Mouse (Mus musculus): Measurements from ENCODE around the gene Bcas1. TPM values are rescaled to one million over a fixed set of nuclear protein-coding genes. Genes with fewer than 3 reads are reported as not detected.

Bcas1 gene
- polyA plus RNA-seq, 1 experiment from 2014 or later: 1.8 TPM

DNA sequence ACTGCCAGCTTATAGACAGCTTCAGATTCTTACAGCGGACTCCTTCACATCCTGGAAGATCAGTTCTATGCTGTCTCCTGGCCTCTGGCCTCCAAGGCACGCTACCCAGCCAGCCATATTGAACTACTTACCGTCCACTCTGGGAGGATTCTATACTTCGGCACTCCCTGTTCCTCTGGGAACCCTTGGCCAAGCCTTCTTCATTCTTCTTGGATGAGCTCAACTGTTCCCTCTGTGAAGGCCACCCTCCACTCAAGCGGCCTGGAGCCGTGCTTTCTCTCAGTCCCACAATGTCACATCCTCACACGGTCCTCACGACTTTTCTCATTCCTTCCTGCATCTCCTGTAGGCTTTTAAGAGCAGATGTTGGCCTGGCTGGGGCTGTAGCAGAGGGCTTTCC is 86.5 kb downstream of the Bcas1 start:
- ATAC-seq (ENCODE audit: low FRiP score) (no peak), DNase-seq (ENCODE audit: low spot score) (no peak)
- no peaks in the 10 kb centered on the region for H3K27me3 ChIP-seq (ENCODE audit: control insufficient read depth, insufficient read depth, low read length)
- no peak overlapping the region for H3K27ac ChIP-seq (ENCODE audit: low read depth, low read length)
- peaks cover 10% of the 10 kb centered on the region; the same call in 1 of the 2 replicates for H3K4me1 ChIP-seq (replicated peaks; ENCODE audit: control insufficient read depth, insufficient read depth, low read length)
- no peak overlapping the region for H3K4me3 ChIP-seq (ENCODE audit: low read depth, low read length)
- no peak overlapping the region for H3K4me2 ChIP-seq (replicated peaks; ENCODE audit: low read depth, low read length)
- H3K36me3 ChIP-seq (ENCODE audit: control insufficient read depth, insufficient read depth, low read length): no peaks in the 10 kb centered on the region
- no peak overlapping the region for H3K9ac ChIP-seq (ENCODE audit: low read depth, low read length)
- no peaks in the 10 kb centered on the region for H3K9me3 ChIP-seq (ENCODE audit: control insufficient read depth, low read length)
- 79% methylated on average over 8 of the region's 8 CpGs for WGBS

DNA sequence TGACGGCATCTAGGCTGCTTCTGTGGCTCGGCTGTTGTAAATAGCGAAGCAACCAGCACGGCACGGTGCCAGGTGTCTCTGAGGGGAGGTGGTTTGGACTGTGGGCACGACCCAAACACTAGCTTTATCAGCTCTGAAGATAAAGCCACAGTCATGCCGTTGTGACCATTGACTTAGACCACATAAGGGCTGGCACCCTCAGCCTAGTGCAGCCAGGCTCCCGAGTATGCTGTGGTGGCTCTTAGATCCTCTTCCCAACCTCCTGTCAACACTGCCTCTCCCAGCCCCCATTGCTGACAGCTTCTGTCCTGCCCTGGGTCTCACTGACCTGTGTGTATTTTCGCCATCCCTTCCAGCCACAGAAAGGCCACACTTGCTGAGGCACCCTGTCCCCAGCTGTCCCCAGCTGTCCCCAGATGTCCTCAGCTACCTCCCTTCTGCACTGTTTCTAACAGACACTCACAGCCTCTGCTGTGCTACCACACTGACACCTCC is 91.3 kb downstream of the Bcas1 start:
- H3K27ac ChIP-seq (ENCODE audit: low read depth, low read length): no peak overlapping the region
- H3K4me3 ChIP-seq (ENCODE audit: low read depth, low read length): no peak overlapping the region
- H3K4me2 ChIP-seq (replicated peaks; ENCODE audit: low read depth, low read length): no peak overlapping the region
- H3K9ac ChIP-seq (ENCODE audit: low read depth, low read length): no peak overlapping the region
- 76% methylated on average over 9 of the region's 9 CpGs for WGBS
- no peak for DNase-seq (ENCODE audit: low spot score)
- H3K36me3 ChIP-seq (ENCODE audit: control insufficient read depth, insufficient read depth, low read length): no peaks in the 10 kb centered on the region
- no peak for ATAC-seq (ENCODE audit: low FRiP score)
- no peaks in the 10 kb centered on the region for H3K27me3 ChIP-seq (ENCODE audit: control insufficient read depth, insufficient read depth, low read length)
- no peaks in the 10 kb centered on the region for H3K9me3 ChIP-seq (ENCODE audit: control insufficient read depth, low read length)
- no peaks in the 10 kb centered on the region for H3K4me1 ChIP-seq (replicated peaks; ENCODE audit: control insufficient read depth, insufficient read depth, low read length)

DNA sequence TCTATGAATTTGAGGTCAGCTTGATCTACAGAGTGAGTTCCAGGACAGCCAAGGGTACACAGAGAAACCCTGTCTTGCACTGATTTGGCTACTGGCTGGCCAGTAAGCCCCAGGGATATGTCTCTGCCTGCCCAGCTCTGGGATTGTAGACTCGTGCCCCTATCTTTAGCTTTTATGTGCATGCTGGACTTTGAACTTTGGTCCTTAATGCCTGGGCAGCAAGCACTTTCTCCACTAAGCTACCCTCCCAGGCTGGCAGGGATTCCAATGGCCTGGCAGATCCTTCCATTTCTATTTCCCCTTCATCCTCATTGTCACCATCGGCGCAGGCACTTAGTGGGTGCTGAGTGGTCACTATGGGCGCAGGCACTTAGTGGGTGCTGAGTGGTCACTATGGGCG is 92.5 kb downstream of the Bcas1 start:
- Histone ChIP-seq H3K4me1 (replicated peaks; ENCODE audit: control insufficient read depth, insufficient read depth, low read length) (no peaks in the 10 kb centered on the region), H3K27ac (ENCODE audit: low read depth, low read length) (no peak overlapping the region), H3K9ac (ENCODE audit: low read depth, low read length) (no peak overlapping the region), H3K36me3 (ENCODE audit: control insufficient read depth, insufficient read depth, low read length) (no peaks in the 10 kb centered on the region), H3K4me2 (replicated peaks; ENCODE audit: low read depth, low read length) (no peak overlapping the region), H3K27me3 (ENCODE audit: control insufficient read depth, insufficient read depth, low read length) (no peaks in the 10 kb centered on the region), H3K9me3 (ENCODE audit: control insufficient read depth, low read length) (no peaks in the 10 kb centered on the region), H3K4me3 (ENCODE audit: low read depth, low read length) (no peak overlapping the region)
- 93% methylated on average over 5 of the region's 5 CpGs for WGBS
- DNase-seq (ENCODE audit: low spot score): no peak
- no peak for ATAC-seq (ENCODE audit: low FRiP score)

DNA sequence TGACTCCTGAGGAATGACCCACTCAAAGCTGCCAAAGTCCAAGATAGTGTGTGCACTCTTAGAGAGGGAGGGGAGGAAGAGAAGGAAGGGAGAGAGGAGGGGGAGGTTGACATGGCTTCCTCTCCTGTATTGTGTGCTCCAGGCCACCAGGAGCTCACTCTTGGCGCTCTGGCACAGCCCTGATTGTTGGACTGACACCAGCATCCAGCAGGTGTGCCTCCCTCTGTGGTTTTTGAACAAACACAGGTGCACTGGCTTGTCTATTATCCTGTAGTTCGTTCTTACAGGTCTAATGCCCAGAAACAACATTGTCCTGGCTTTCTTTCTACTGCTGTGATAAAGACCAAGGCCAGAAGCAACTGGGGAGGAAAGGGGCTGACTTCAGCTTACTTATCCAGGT is 95.8 kb downstream of the Bcas1 start:
- H3K27me3 ChIP-seq (ENCODE audit: control insufficient read depth, insufficient read depth, low read length): no peaks in the 10 kb centered on the region
- H3K4me2 ChIP-seq (replicated peaks; ENCODE audit: low read depth, low read length): no peak overlapping the region
- no peak overlapping the region for H3K27ac ChIP-seq (ENCODE audit: low read depth, low read length)
- DNase-seq (ENCODE audit: low spot score): no peak
- H3K4me3 ChIP-seq (ENCODE audit: low read depth, low read length): no peak overlapping the region
- 80% methylated on average over 2 of the region's 2 CpGs for WGBS
- H3K9me3 ChIP-seq (ENCODE audit: control insufficient read depth, low read length): no peaks in the 10 kb centered on the region
- no peaks in the 10 kb centered on the region for H3K36me3 ChIP-seq (ENCODE audit: control insufficient read depth, insufficient read depth, low read length)
- no peaks in the 10 kb centered on the region for H3K4me1 ChIP-seq (replicated peaks; ENCODE audit: control insufficient read depth, insufficient read depth, low read length)
- no peak for ATAC-seq (ENCODE audit: low FRiP score)
- H3K9ac ChIP-seq (ENCODE audit: low read depth, low read length): no peak overlapping the region

DNA sequence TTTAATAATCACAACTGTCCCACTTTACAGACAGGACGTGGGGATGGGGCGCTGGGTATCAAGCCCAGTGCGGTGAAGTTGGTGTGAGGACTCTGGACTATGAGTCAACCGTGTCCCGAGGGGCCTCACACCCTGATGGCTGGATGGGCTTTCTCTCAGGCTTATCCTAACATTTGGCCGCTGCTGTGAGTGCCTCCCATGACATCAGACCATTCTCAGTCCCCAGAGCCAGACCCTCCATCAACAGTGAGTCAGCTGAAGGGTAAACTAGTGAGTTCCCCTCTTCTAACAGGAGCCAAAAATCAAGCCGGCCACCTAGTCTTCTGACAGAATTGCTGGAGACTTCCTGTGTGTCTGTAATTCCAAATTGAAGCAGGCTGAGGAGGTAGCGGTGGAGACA is 97.2 kb downstream of the Bcas1 start:
- Histone ChIP-seq H3K27me3 (ENCODE audit: control insufficient read depth, insufficient read depth, low read length) (no peaks in the 10 kb centered on the region), H3K4me1 (replicated peaks; ENCODE audit: control insufficient read depth, insufficient read depth, low read length) (no peaks in the 10 kb centered on the region), H3K4me2 (replicated peaks; ENCODE audit: low read depth, low read length) (no peak overlapping the region), H3K27ac (ENCODE audit: low read depth, low read length) (no peak overlapping the region), H3K36me3 (ENCODE audit: control insufficient read depth, insufficient read depth, low read length) (no peaks in the 10 kb centered on the region), H3K9me3 (ENCODE audit: control insufficient read depth, low read length) (no peaks in the 10 kb centered on the region), H3K9ac (ENCODE audit: low read depth, low read length) (no peak overlapping the region), H3K4me3 (ENCODE audit: low read depth, low read length) (no peak overlapping the region)
- DNase-seq (ENCODE audit: low spot score): no peak
- 81% methylated on average over 8 of the region's 8 CpGs for WGBS
- no peak for ATAC-seq (ENCODE audit: low FRiP score)

DNA sequence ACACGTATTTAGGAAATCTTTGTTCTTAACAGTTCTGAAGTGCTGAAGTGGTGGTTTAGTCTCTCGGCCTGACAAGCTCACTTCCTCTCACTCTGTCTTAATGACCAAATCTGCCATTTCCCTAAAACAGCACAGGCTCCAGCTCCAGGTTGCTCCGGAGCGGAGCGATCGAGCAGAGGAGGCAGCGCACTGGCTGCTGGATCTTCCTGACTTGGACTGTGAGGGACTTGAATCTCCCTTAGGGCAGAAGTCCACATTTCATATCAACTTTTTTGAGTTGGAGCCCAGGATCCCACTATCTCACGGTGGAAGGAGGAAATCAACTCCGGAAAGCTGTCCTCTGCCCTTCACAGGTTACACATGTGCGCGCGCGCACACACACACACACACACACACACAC is 97.7 kb downstream of the Bcas1 start:
- no peak overlapping the region for H3K4me3 ChIP-seq (ENCODE audit: low read depth, low read length)
- no peak overlapping the region for H3K4me2 ChIP-seq (replicated peaks; ENCODE audit: low read depth, low read length)
- WGBS: 94% methylated on average over 13 of the region's 13 CpGs
- no peaks in the 10 kb centered on the region for H3K9me3 ChIP-seq (ENCODE audit: control insufficient read depth, low read length)
- no peaks in the 10 kb centered on the region for H3K36me3 ChIP-seq (ENCODE audit: control insufficient read depth, insufficient read depth, low read length)
- H3K27ac ChIP-seq (ENCODE audit: low read depth, low read length): no peak overlapping the region
- no peaks in the 10 kb centered on the region for H3K4me1 ChIP-seq (replicated peaks; ENCODE audit: control insufficient read depth, insufficient read depth, low read length)
- DNase-seq (ENCODE audit: low spot score): no peak
- no peak for ATAC-seq (ENCODE audit: low FRiP score)
- no peaks in the 10 kb centered on the region for H3K27me3 ChIP-seq (ENCODE audit: control insufficient read depth, insufficient read depth, low read length)
- no peak overlapping the region for H3K9ac ChIP-seq (ENCODE audit: low read depth, low read length)

DNA sequence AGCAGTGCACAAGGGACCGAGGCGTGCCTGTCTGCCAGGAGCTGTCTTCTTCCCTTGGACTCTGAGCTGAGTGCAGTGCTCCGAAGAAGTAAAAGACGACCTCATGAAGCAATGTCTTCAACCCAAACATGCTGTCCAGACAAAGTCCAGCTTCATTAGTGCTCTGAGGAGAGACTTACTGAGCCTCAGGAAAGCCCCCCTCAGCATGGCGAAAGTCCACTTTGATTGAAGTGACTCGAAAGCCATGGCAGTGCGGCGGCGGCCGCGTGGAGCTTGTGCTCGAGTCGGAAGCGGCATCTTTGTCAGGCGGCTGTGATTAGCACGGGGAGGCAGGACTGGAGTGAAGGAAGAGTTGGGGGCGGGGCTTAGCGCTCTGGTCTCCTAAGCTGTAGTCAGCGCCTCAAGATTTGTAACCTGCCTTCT is 103.7 kb downstream of the Bcas1 start:
- Histone ChIP-seq H3K4me2 (replicated peaks; ENCODE audit: low read depth, low read length) (peak overlapping the region; percentile 32), H3K27ac (ENCODE audit: low read depth, low read length) (no peak overlapping the region), H3K9me3 (ENCODE audit: control insufficient read depth, low read length) (no peaks in the 10 kb centered on the region), H3K27me3 (ENCODE audit: control insufficient read depth, insufficient read depth, low read length) (no peaks in the 10 kb centered on the region), H3K4me1 (replicated peaks; ENCODE audit: control insufficient read depth, insufficient read depth, low read length) (no peaks in the 10 kb centered on the region), H3K9ac (ENCODE audit: low read depth, low read length) (peak overlapping the region; percentile 12; the same call in 1 of the 2 replicates), H3K4me3 (ENCODE audit: low read depth, low read length) (peak overlapping the region; percentile 12; the same call in 1 of the 2 replicates), H3K36me3 (ENCODE audit: control insufficient read depth, insufficient read depth, low read length) (no peaks in the 10 kb centered on the region)
- DNase-seq (ENCODE audit: low spot score) (peak; percentile 86), ATAC-seq (ENCODE audit: low FRiP score) (peak; percentile 73)
- WGBS: 5% methylated on average over 19 of the region's 19 CpGs

DNA sequence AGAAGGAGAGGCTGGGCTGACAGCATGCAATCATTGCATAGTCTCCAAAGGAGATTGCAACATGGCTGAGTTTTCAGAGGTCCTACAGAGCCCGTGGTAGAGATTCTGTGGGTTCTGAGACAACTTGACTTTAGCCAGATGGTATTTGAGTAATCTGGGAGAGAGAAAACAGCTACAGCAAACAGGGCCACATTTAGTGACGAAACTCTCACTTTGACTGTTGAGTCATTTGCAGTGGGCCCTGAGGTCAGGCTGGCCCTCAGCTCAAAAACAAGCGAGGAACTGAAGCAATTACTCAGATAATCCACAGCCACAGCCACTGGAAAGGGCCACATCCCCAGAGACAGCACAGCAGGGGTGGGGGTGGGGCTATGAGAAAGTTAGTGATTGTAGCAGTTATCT is 105.6 kb downstream of the Bcas1 start:
- Histone ChIP-seq H3K27ac (ENCODE audit: low read depth, low read length) (no peak overlapping the region), H3K4me3 (ENCODE audit: low read depth, low read length) (no peak overlapping the region), H3K4me2 (replicated peaks; ENCODE audit: low read depth, low read length) (no peak overlapping the region), H3K36me3 (ENCODE audit: control insufficient read depth, insufficient read depth, low read length) (no peaks in the 10 kb centered on the region), H3K9me3 (ENCODE audit: control insufficient read depth, low read length) (no peaks in the 10 kb centered on the region), H3K4me1 (replicated peaks; ENCODE audit: control insufficient read depth, insufficient read depth, low read length) (no peaks in the 10 kb centered on the region), H3K27me3 (ENCODE audit: control insufficient read depth, insufficient read depth, low read length) (no peaks in the 10 kb centered on the region), H3K9ac (ENCODE audit: low read depth, low read length) (no peak overlapping the region)
- 42% methylated on average over 3 of the region's 3 CpGs for WGBS
- no peak for ATAC-seq (ENCODE audit: low FRiP score)
- DNase-seq (ENCODE audit: low spot score): no peak

DNA sequence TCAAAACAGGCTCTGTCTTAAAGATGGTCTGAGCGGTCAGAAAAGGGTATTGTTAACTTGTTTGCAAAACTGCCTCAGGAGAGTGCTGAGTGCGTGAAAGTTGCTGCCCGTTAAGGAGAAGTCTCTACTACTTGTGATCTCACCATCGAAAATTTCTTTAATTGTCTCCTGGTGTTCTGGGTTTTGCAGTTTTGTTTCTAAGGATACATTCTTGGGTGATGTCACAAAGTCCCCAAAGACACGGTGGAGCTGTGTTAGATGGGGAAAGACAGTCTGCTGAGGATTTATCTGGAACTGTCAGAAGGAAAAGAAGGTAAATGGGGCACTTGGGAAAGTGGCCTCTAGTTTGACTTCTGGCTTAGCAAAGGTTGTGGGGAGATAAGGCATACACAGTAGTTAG is 106.1 kb downstream of the Bcas1 start:
- no peak for DNase-seq (ENCODE audit: low spot score)
- Histone ChIP-seq H3K9ac (ENCODE audit: low read depth, low read length) (no peak overlapping the region), H3K4me1 (replicated peaks; ENCODE audit: control insufficient read depth, insufficient read depth, low read length) (no peaks in the 10 kb centered on the region), H3K27ac (ENCODE audit: low read depth, low read length) (no peak overlapping the region), H3K36me3 (ENCODE audit: control insufficient read depth, insufficient read depth, low read length) (no peaks in the 10 kb centered on the region), H3K9me3 (ENCODE audit: control insufficient read depth, low read length) (no peaks in the 10 kb centered on the region), H3K27me3 (ENCODE audit: control insufficient read depth, insufficient read depth, low read length) (no peaks in the 10 kb centered on the region), H3K4me2 (replicated peaks; ENCODE audit: low read depth, low read length) (no peak overlapping the region), H3K4me3 (ENCODE audit: low read depth, low read length) (no peak overlapping the region)
- ATAC-seq (ENCODE audit: low FRiP score): no peak
- WGBS: 68% methylated on average over 5 of the region's 5 CpGs
